8 mouse cellular contexts compared by ENCODE assay signal in genomic region chr2:151535961-151536617, GRCm38 (mm10). TPM values are rescaled to one million over a fixed set of nuclear protein-coding genes. Genes with fewer than 3 reads are reported as not detected.
DNase-seq lines count a peak whose midpoint lies in the region; ATAC-seq lines count a peak whose summit lies in the region.

No protein-coding gene starts in this region.

- no peak overlapping the region for H3K9ac ChIP-seq in limb, embryonic 12.5 days (replicated peaks)
- no peak overlapping the region for H3K9ac ChIP-seq in intestine, embryonic 15.5 days

- H3K27me3 ChIP-seq in limb, embryonic 12.5 days = no peaks in the 10 kb centered on the region
- no peaks in the 10 kb centered on the region for H3K27me3 ChIP-seq in limb, embryonic 10.5 days (ENCODE audit: low read depth, poor library complexity, severe bottlenecking)
- H3K27me3 ChIP-seq in intestine, embryonic 15.5 days (replicated peaks) = no peaks in the 10 kb centered on the region

- H3K9me3 ChIP-seq in limb, embryonic 12.5 days = no peaks in the 10 kb centered on the region
- H3K9me3 ChIP-seq in limb, embryonic 10.5 days (replicated peaks) = no peaks in the 10 kb centered on the region
- no peaks in the 10 kb centered on the region for H3K9me3 ChIP-seq in intestine, embryonic 15.5 days

- no peaks in the 10 kb centered on the region for H3K36me3 ChIP-seq in limb, embryonic 12.5 days
- H3K36me3 ChIP-seq in limb, embryonic 10.5 days = no peaks in the 10 kb centered on the region
- H3K36me3 ChIP-seq in intestine, embryonic 15.5 days = no peaks in the 10 kb centered on the region

- no peak overlapping the region for H3K4me3 ChIP-seq in limb, embryonic 12.5 days (replicated peaks)
- no peak overlapping the region for H3K4me3 ChIP-seq in limb, embryonic 10.5 days
- H3K4me3 ChIP-seq in intestine, embryonic 15.5 days (replicated peaks) = no peak overlapping the region

- no peak overlapping the region for H3K4me2 ChIP-seq in limb, embryonic 12.5 days
- peak overlapping the region; percentile 28; the same call in 1 of the 2 replicates for H3K4me2 ChIP-seq in intestine, embryonic 15.5 days (replicated peaks)

- H3K27ac ChIP-seq in limb, embryonic 12.5 days = no peak overlapping the region
- H3K27ac ChIP-seq in limb, embryonic 10.5 days = no peak overlapping the region
- H3K27ac ChIP-seq in intestine, embryonic 15.5 days = peak overlapping the region; percentile 75

- peak; percentile 37; the same call in 1 of the 2 replicates for ATAC-seq in limb, embryonic 12.5 days (ENCODE audit: insufficient number of reproducible peaks, insufficient read depth, low FRiP score, low TSS enrichment, low read depth)
- peak; percentile 72 for ATAC-seq in intestine, embryonic 15.5 days

- peaks cover 4% of the 10 kb centered on the region for H3K4me1 ChIP-seq in limb, embryonic 12.5 days (replicated peaks)
- peaks cover 6% of the 10 kb centered on the region for H3K4me1 ChIP-seq in limb, embryonic 10.5 days
- 0 out of 2 replicates have a peak, but pooled peaks cover 5% of the 10 kb centered on the region for H3K4me1 ChIP-seq in intestine, embryonic 15.5 days (replicated peaks)

- 82% methylated on average over 1 of the region's 1 CpGs for WGBS in limb, embryonic 12.5 days
- 73% methylated on average over 1 of the region's 1 CpGs for WGBS in limb, embryonic 10.5 days
- 37% methylated on average over 1 of the region's 1 CpGs for WGBS in intestine, embryonic 15.5 days

- no peak for DNase-seq in limb, embryonic 10.5 days (ENCODE audit: low spot score)
- peak; percentile 52 for DNase-seq in embryo, embryonic 10.5 days (ENCODE audit: low spot score)
- peak; percentile 17 for DNase-seq in neural tube, embryonic 10.5 days (ENCODE audit: extremely low spot score, low spot score)
- no peak for DNase-seq in urinary bladder, adult 2 months (ENCODE audit: low spot score)
- no peak for DNase-seq in natural killer cell, adult 2 months (ENCODE audit: low spot score in 2 of 2)
- no peak for DNase-seq in Muller cell, postnatal 12 days (ENCODE audit: inconsistent ontology term)

RNA-seq across cellular contexts. Expression of gene Fkbp1a, which starts 6.2 kb away (rescaled TPM):
- polyA plus RNA-seq in limb, embryonic 12.5 days (2016; fragmentation: Nextera tagmentation; extraction: Ambion mirVana) = 420 and 428 TPM in 2 replicates
- polyA plus RNA-seq in limb, embryonic 10.5 days (2016; fragmentation: Nextera tagmentation; extraction: Ambion mirVana) = 543 and 621 TPM in 2 replicates
- polyA plus RNA-seq in intestine, embryonic 15.5 days (2015; fragmentation: Nextera tagmentation; extraction: Ambion mirVana) = 589 and 626 TPM in 2 replicates
- polyA plus RNA-seq in urinary bladder, adult 2 months (2012; rRNA removed) = 157 and 242 TPM in 2 replicates

RNA-seq across cellular contexts. Expression of gene Sdcbp2, which starts 36.3 kb away (rescaled TPM):
- 0.34 and 1.2 TPM in 2 replicates for polyA plus RNA-seq in limb, embryonic 12.5 days (2016; fragmentation: Nextera tagmentation; extraction: Ambion mirVana)
- polyA plus RNA-seq in limb, embryonic 10.5 days (2016; fragmentation: Nextera tagmentation; extraction: Ambion mirVana) = 0.55 and 0.73 TPM in 2 replicates
- 15.7 and 15.9 TPM in 2 replicates for polyA plus RNA-seq in intestine, embryonic 15.5 days (2015; fragmentation: Nextera tagmentation; extraction: Ambion mirVana)
- polyA plus RNA-seq in urinary bladder, adult 2 months (2012; rRNA removed) = 32.0 and 49.0 TPM in 2 replicates

RNA-seq across cellular contexts. Expression of gene Nsfl1c, which starts 42.1 kb away (rescaled TPM):
- polyA plus RNA-seq in limb, embryonic 12.5 days (2016; fragmentation: Nextera tagmentation; extraction: Ambion mirVana) = 279 and 285 TPM in 2 replicates
- polyA plus RNA-seq in limb, embryonic 10.5 days (2016; fragmentation: Nextera tagmentation; extraction: Ambion mirVana) = 321 and 325 TPM in 2 replicates
- polyA plus RNA-seq in intestine, embryonic 15.5 days (2015; fragmentation: Nextera tagmentation; extraction: Ambion mirVana) = 187 and 189 TPM in 2 replicates
- 107 and 114 TPM in 2 replicates for polyA plus RNA-seq in urinary bladder, adult 2 months (2012; rRNA removed)

Comparison
In these comparisons a context has a peak if more than half of its experiments do, and no peak if none do; other contexts are left out.
1. DNase-seq: peak in embryo, embryonic 10.5 days (single experiment) and neural tube, embryonic 10.5 days (single experiment); none in limb, embryonic 10.5 days (single experiment), urinary bladder, adult 2 months (single experiment), natural killer cell, adult 2 months (0 of 2) and Muller cell, postnatal 12 days (single experiment).